Mouse (Mus musculus) lung, postnatal 10 days (tissue): ENCODE data around the gene Lpp.
A peak's percentile ranks its signal among the peaks of the same experiment; 100 is the strongest.

Source experiments
- DNase-seq: peaks from one replicate; pipeline ENCODE4 v3.0.0; 2021

Gene Lpp

DNA sequence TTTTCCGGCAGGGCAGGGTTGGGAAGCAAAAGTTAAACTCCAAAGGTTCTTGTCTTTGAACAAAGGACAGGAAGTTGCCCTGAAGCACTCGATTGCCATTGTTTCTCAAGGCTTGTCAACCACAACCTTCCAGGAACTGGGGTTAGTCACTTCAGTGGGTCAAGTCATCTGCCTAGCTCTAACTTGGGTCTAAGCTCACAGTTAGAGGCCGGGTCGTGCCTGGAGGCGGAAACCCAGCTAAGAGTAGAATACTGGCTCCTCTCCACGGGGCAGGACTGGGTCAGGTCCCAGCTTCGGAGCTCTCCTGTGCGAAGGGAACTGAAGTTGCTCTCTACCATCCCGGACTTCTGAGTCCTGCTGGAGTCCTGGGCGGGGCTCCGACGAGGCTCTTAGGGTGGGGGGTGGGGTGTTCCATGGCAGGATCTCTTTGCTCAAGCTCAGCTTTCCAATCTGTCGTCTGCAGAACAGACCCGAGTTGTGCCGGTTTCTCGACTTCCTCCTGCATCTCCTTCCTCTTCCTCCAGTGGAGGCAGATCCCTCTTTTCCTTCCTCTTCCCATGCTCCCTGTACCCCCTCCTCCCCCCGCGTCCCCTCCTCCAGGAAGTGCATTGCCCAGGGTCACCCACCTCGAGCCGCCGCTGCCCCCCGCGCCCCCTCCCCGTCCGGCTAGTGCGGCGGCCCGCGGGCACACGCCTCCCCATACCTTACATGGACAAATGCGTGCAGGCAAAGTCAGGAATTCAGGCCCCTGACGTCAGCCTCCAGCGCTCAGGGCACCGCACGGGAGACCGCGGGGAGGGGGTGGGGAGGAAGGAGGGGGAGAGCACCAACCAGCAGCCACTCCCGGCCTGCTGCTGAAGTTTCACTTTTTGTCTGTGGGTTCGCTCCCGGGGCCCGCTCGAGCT is at the start of gene Lpp:
Gene Lpp, plus strand, starts transcription at position 857 of the 905 bp plus-strand sequence.
- peak; percentile 88 for DNase-seq

DNA sequence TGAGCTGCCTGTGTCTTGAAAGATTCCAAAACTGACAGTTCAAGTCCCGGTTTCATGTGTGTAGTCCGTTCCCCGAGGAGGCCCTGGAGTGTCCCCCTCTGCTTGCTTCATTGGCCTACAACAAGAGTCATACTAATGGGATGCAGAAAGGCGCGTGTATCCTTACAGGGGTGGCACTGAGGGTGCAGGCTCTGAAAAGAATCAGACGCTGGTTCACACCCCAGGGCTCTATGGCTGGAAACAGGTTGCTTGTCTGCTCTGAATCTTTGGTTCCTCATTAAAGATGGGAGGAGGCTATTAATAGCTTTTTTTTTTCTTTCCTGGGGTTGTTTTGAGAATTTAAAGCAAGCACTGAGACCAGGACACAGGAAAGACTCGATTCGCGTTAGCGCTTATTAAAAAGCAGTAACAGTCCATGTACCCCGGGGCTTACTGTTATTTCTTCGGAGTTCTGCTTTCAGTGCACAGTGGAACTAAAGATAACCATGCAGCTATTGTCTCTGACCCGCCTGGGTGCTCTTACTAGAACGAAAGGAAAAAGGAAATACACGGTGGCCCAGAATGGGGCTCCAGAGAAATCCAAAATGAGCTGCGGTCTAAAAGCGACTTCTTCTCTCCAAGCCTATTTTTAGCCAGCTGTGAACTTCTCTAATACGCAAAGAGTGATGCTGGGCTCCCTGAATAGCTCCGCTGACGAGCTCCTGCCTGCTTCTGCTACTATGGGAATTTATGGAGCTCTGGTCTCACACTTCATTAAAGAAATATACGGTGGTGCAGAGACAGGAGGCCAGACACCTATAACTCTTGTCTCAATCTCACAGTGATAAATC is 45.5 kb upstream of the Lpp start:
- peak; percentile 5 for DNase-seq

DNA sequence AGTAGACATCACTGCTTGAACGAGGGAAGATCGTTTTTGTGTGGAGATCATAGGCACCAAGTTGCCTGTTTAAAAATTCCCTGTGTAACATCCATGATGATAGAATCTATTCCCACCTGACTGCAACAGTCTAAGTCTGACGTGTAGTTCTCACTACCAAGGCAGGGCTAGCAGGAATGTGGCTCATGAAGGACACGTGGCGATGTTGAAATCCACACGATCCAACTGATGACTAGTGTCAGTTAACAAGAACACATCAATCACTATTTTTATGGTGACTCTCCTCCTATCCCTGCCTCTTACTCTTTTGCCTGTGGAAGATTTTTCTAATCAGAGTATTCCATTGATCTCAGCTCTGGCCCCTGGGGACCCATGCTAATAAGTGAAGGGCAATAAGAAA is 43.0 kb upstream of the Lpp start:
- DNase-seq, result no peak

DNA sequence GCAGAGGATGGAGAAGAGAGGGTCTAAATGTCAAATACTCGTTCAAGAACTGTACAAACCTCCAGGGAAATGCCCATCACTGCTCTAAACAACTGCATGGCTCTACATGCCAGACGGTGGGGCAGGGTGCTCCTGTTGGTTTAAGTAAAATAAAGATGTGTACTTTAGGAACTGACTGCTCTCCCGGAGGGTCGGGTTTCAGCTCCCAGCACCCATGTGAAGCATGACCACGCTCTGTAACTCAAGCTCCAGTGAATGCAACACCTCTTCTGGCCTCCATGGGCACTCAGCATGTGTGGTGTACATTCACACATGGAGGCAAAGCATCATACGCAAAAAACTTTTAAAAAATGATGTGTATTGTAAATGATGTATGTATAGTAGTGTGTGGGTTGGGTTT is 42.6 kb upstream of the Lpp start:
- no peak for DNase-seq

DNA sequence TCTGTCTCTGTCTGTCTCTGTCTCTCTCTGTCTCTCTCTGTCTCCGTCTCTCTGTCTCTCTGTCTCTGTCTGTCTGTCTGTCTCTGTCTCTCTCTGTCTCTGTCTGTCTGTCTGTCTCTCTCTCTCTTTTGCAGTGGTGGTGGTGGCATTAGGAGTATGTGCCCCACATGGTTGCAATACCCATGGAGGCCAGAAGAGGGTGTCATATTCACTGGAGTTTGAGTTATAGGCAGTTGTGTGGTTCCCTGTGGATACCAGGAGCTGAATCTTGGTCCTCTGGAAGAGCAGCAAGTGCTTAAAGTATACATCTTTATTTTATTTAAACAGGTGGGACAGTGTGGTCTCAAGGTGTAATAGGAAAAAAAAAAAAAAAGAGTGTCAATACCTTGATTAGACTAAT is 41.5 kb upstream of the Lpp start:
- DNase-seq, result no peak

DNA sequence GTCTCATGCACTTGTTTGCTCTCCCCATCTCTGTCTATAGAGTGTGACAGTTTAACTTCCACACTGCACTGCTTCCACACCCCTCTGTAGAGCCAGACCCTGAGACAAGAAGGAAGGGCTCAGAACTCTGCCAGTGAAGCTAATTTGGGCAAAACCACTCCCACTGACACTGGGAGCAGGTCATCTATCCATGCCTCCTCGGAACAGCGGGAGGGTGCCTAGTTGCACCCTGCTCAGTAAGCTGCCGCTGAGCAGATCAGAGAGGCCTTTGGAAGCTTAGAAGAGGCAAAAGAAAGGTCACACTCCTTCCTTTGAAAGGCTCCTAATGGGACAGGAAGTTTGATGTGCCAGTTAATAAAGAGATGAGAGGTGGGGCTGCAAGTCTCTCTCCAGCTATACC is 39.5 kb upstream of the Lpp start:
- DNase-seq, result no peak

DNA sequence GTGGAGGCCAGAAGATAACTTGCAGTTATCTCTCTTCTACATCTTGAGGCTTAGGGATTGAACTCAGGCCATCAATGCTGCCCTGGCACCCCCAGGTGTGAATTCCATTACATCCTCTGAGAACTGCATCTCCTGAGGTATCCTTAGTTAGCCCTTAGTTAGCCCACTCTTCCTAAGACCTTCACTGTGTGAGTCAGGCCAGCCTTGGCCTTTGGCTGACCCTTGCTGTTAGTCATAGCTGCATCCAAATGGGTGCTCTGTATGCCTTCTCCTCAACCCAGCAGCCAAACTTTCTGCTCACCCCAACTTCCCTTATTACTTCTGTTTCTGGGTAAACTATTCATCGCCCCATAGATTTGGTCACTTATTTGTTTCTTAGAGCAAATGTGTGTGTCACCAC is 31.6 kb upstream of the Lpp start:
- DNase-seq, result no peak

DNA sequence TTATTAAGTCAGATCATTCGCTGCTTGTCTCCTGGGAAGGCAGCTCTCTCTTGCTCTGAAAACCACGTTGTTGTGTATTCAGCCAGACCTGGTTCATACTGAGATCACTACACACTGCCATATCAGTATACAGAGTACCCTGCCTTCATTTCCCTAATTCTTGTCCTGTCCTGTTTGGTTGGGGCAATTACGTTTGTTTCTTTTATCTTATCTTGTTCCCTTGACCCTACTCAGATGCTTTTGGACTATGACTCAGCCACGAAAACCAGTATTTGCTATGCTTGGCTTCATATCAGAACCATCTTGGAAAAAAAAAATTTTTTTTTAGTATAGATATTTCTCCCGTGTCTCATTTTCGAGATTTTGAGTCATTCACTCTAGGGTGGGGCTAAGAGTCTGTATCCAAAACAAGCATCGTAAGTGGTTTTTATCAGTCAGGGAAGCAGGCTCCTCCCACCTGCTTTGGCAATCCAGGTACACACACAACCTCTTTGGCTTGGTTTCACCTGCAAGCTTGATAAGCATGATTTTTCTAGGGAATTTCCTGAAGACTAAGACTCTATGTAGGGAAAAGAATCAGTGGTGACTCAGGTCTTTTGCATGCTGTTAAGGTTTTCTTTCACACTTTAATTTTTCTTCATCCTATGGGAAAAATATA is 29.1 kb upstream of the Lpp start:
- DNase-seq, result peak; percentile 8

DNA sequence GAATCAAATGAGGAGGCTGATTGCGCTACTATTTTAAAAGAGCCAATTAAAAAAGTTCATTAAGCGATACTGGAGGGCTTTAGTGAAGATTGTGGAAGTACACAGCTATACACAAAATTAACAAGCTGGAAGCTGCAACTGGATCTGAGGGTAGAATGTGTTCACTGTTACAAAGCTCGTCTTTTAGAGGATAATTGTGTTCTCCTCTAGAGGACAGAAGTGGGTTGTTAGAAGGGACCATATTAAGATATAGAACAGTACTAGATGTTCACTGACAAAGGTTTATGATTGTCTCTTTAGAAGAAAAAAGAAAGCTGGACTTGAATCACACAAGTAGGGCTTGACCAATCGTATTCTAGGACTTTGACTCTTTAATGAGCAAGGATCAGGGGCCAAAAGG is 27.4 kb upstream of the Lpp start:
- DNase-seq, result no peak

DNA sequence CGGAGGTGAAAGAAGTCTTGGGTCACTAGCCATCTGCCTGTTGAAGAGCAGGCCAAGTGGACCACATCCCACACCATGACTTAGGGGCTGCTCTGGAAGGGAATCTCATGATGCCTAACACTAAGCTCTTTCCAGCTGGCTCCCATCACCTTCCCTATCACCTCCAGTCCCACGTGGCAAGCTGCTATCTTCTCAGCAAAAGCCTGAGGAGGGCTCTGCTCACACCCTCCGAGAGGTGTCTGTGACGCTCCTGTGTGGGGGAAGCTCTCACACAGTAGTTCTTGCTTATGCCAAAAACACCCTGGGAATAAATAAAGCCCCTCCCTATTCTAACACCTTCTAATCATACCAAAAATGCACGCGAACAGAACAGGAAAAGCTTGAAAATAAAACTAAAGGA is 26.2 kb upstream of the Lpp start:
- peak; percentile 10 for DNase-seq

DNA sequence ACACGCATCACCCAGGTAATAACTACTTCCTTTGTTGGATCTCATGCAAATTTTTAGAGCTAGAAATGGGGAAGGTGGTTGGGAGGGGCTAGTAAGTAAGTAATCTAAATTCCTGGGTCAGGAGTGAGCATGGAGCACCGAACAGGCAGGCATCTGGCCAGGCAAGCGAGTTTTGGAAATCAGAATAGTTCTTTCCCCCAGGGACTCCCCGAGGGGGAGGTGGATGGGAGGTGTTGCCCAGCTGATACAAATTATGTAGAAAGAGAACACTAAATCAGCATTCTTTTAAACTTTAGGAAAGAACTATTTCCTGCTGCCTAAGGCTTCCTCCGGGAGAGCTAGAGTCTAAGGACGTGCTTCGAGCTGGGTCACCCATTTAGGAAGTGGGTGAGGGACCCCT is 25.8 kb upstream of the Lpp start:
- DNase-seq, result no peak

DNA sequence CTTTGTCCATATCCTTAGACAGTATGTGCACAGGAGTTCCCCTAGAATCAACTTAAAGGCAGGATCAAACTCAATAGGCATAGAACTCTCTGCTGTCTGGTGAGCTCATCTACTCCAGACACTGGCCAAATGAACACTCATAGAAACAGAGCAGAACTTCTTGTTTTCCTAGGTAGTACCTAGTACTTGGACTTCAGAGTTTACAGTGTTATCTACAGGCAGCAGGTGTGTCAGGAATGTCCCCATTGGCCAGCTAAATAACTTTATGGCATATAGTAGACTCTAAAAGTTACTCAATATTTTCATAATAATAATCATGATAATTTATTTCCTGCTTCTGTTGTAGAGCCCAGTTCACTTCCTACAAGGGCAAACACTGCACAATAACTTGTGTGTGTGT is 16.8 kb upstream of the Lpp start:
- no peak for DNase-seq

DNA sequence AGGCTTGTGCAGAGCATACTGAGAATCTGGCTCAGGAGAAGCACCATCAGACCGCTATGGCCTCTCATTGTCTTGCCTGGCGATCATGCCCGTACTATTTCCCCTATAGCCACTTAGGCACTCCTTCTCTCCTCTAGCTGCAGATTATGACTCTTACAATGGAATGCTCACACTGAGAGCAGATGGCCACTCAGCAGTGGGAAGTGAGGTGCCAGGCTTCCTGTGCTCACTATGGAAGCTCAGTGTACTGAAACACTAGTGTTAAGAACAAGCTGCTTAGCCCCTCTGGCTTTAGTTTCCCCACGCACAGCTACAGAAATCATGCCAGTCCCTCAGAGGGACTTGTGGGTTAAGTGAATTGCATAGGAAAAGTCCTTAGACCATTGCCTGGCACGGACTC is 2.7 kb upstream of the Lpp start:
- no peak for DNase-seq

DNA sequence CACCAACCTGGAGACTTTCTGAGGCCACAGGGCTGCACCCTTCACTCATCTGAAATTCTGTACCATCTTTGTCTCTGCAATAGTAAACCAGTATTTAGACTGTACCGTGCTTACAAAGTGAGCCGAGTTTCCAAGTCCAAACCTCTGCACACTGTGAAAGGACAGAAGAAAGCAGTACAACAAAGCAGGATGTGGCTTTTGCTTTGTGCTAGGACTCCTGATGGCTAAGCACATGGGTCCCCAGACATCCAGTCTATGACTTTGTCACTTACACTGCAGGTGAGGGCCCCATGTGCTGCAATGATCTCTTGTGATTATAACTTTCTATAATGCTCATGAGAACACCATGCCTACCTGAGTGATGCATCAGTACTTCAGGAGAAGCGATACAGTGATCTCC is 2.2 kb upstream of the Lpp start:
- no peak for DNase-seq

DNA sequence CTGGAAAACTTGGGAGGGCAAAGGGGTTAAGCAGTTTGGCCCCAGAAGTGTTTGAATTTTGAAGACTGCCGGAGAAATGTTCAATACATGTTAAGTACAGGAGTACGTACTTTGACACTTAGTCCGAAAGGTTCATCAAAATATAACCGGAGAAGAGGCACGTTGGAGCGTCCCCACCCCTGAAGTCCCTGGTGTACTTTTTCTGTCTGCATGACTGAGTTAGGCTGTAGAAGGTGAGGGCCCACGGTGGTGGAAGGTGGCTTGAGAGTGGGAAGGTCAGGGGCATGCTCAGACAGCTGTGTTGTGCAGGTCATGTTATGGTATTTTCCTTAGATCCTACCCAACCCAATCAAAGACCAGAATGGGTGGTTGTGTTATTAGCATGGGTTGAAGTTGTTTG is 1.4 kb upstream of the Lpp start:
- no peak for DNase-seq

DNA sequence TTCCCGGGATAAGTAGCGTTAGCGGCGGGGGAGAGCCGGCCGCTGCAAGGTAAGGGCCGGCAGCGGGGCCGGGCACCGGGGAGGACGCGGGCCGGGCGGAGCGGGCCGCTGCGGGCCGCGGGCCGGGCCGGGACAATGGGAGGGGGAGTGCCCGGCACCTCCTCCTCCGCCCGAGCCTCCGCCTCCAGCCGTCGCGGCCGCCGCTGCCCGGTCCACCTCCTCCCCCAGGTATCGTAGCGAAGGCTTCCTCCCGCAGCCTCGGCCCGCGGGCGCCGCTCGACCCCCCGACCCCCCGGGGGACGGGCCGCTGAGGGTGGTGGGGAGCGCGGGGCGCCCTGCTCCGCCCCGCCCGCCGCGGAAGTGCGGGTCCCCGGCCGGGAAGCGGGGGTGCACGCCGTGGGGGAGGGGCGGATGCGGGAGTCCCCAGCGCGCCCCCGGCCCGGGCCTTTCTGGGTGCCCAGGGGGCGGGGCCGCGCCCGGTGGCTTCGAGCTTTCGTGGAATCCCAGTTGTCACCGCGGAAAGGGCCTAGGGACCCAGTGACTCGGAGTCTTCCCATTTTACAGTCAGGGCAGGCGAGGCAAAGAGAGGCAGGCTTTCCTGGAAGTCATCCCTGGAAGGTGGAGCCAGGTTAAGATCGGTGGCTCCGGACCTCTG is 376 bp downstream of the Lpp start:
- peak; percentile 74 for DNase-seq

DNA sequence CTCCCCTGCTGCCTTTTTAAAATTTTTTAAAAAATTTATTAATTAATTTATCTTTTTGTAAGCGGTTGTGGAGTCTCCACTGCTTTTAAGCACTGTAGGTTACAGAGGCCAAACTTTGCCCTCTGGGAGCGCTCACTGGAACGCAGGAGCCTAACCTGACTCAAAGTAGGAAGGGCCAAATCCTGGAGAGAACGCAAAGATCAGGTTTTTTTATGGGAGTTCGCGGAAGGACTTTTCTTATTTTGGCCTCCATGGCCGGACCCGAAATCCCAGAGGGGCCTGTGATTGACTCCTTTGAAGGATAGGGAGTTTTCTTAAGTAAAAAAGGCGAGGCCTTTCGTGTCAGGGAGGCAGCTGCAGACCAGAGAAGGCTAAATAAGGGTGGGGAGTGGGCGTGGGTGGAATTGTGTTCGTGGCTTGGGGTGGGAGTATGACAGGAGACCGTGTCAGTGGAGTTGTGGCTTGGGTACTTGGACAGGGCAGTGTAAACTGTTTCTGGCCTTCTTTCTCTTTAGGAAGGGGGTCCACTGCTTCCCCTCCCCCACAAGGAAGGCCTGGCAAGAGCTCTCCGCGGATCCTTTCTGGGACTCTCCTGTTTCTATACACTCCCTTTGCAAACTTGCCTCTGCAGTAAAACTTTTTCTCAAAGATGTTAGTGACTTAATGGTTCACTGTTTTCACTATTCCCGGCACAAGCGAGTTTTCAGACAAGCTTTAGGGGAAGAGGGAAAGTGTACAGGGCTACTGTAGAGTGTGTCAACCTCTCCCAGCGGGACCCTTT is 1.1 kb downstream of the Lpp start:
- peak; percentile 66 for DNase-seq

DNA sequence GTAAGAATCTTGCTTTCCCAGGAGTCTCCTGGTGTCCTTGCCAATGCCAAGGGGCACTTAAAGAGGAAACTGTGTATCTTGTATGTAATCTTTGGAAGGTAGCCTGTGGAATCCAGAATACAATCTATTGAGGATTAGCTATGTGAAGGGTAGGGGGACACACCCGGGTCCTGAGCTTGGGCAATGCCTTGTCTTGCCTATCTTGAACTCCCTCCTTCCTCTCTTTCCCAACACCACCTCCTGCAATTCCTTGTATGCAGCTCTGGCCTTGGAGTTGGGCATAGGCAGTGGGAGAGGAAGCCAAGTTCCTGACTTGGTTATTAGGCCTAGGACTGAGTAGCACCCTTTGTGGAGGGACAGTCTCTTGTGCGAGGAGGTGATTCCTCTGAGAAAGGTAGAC is 1.8 kb downstream of the Lpp start:
- peak; percentile 18 for DNase-seq

DNA sequence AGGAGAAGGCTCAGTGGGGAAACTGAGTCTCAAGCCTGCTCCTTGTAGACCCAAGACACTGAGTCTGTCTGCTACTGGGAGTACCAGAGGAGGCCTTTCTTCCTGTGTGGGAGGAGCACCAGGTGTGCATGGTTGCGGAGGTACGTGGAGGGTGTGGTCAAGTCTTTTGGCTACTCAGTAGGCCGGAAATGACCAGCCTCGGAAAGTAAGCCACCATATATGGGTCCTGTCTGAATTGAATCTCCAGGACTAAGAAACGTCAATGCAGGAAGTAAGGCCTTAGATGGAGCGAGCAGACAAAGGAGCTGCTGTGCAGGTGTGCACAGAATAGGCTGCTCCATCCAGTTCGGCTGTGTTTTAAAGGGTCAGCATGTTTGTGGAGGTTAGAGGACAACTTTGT is 3.2 kb downstream of the Lpp start:
- no peak for DNase-seq

DNA sequence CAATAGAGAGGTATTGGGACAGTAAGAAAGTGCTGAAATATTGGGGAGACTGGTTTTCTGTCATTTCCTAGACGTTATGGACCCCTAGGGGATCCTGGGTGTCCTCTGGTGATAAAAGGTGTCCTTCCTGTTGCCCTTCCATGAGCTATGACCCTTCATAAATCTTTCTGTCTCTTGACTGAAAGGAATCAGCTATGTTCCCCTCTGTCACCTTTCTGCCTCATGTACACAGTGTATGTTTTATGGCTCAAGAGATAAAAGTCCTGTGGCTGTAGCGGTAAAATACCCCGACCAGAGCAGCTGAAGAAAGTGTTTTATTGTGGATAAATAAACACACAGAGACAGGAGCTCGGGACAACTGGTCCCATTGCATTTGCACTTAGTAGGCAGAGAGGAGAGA is 5.2 kb downstream of the Lpp start:
- DNase-seq, result no peak

DNA sequence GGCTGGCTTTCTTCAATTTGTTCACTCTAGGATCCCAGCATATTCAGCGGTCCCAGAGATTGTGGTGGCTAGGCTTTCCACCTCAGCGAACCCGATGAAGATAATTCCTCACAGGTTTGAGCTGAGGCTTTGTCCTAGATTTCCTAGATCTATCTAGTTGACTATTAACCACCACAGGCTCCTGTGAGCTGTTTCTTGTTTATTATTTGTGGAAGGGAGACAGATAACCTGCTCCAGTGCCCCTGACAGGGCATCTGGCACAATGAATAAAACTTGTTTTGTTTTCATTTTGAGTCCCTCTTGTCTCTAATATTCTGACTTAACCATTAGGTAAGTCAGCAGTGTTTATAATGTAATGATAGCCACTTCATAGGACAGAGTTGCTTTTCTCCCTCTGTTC is 5.6 kb downstream of the Lpp start:
- DNase-seq, result no peak

DNA sequence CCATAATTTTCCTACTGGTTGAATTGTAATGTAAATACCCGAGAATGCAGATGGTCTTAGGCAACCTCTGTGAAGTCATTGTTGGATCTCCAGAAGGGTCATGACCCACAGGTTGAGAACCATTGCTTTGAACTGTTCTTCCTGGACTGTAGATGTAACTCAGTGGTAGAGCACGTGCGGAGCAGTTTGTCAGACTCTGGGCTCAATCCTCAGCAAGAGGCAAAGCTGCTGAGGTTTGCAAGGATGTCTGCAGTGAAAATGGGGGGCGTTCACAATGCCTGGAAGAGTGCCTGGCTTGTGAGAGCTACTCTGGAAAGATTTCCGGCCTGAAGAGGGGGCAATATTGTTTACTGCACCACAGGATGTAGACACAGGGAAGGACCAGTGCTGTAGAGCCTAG is 6.2 kb downstream of the Lpp start:
- peak; percentile 74 for DNase-seq
